Mouse (Mus musculus) adrenal gland, adult 10 weeks (tissue): ENCODE data around the gene Tet1. TPM values are rescaled to one million over a fixed set of nuclear protein-coding genes. Genes with fewer than 3 reads are reported as not detected.

Experiments
- polyA plus RNA-seq: library from polyadenylated mRNA; stranded (reverse); fragments of 350-450 nt; fragmentation: Illumina TruSeq; extraction: RNeasy Lipid Tissue Mini Kit (QIAGEN cat#74804); gene quantifications from one replicate; pipeline ENCODE4 v1.2.3, GENCODE M21; 2014; ENCODE audit warnings: low read depth, low replicate concordance

Tet1 gene
- polyA plus RNA-seq: 2.5 TPM

GRCm38 (mm10) chr10:62908896-62909295 lies at the start of gene Tet1:
Tet1 (minus strand) TSS chr10:62908996.

GRCm38 (mm10) chr10:62946738-62947471 lies 38.1 kb upstream of the Tet1 start, which contains the start of gene Dna2:
Dna2 (plus strand) TSS chr10:62947026.

GRCm38 (mm10) chr10:62919925-62920765 lies 11.3 kb upstream of the Tet1 start, which contains the start of gene Slc25a16:
Slc25a16 (plus strand) TSS chr10:62920633.

GRCm38 (mm10) chr10:62792177-62793090 lies 116.4 kb downstream of the Tet1 start, which contains the start of gene Ccar1:
Ccar1 (minus strand) TSS chr10:62792286.

Other genes starting within 250 kb of the Tet1 start
- 1.2 TPM for gene Stox1, start 182.9 kb downstream of the Tet1 start, polyA plus RNA-seq
- gene Ccar1, start 116.7 kb downstream of the Tet1 start, polyA plus RNA-seq: 171 TPM
- 93.8 TPM for gene Slc25a16, start 11.6 kb upstream of the Tet1 start, polyA plus RNA-seq
- gene Dna2, start 38.0 kb upstream of the Tet1 start, polyA plus RNA-seq: 1.9 TPM
- gene Rufy2, start 71.2 kb upstream of the Tet1 start, polyA plus RNA-seq: 23.9 TPM
- gene Hnrnph3, start 115.2 kb upstream of the Tet1 start, polyA plus RNA-seq: 90.3 TPM
- gene Pbld2, start 115.3 kb upstream of the Tet1 start, polyA plus RNA-seq: 2.0 TPM
- gene Pbld1, start 151.2 kb upstream of the Tet1 start, polyA plus RNA-seq: 0.47 TPM
- gene Atoh7, start 190.7 kb upstream of the Tet1 start, polyA plus RNA-seq: not detected